Mouse (Mus musculus): Measurements from ENCODE around the gene Rgs16.

Rgs16 gene

GRCm38 (mm10) chr1:153721565-153722310, 18.4 kb upstream of the Rgs16 start:
- DNase-seq = no peak

GRCm38 (mm10) chr1:153723426-153723825, 16.7 kb upstream of the Rgs16 start:
- no peak for DNase-seq

GRCm38 (mm10) chr1:153726636-153727035, 13.5 kb upstream of the Rgs16 start:
- DNase-seq = no peak

- no peak for DNase-seq
Observed at GRCm38 (mm10) chr1:153729806-153730205, 10.3 kb upstream of the Rgs16 start.

- DNase-seq = peak in 1 of 2 experiments; percentile 39
Observed at GRCm38 (mm10) chr1:153730671-153731070, 9.5 kb upstream of the Rgs16 start.

GRCm38 (mm10) chr1:153733181-153733580, 7.0 kb upstream of the Rgs16 start:
- DNase-seq = peak; percentile 65 to 68

GRCm38 (mm10) chr1:153734866-153735265, 5.3 kb upstream of the Rgs16 start:
- no peak for DNase-seq

- DNase-seq = no peak
Observed at GRCm38 (mm10) chr1:153736096-153736495, 4.1 kb upstream of the Rgs16 start.

- DNase-seq = no peak
Observed at GRCm38 (mm10) chr1:153737101-153738085, 2.8 kb upstream of the Rgs16 start.

- DNase-seq = no peak
Observed at GRCm38 (mm10) chr1:153739437-153740015, 623 bp upstream of the Rgs16 start.

GRCm38 (mm10) chr1:153740775-153741400, 739 bp downstream of the Rgs16 start:
- DNase-seq = no peak

- no peak for DNase-seq
Observed at GRCm38 (mm10) chr1:153741551-153742316, 1.6 kb downstream of the Rgs16 start.

- DNase-seq = peak; percentile 90 to 95
Observed at GRCm38 (mm10) chr1:153742374-153743155, 2.4 kb downstream of the Rgs16 start.

- no peak for DNase-seq
Observed at GRCm38 (mm10) chr1:153746119-153746670, 6.0 kb downstream of the Rgs16 start.

GRCm38 (mm10) chr1:153746728-153747127, 6.6 kb downstream of the Rgs16 start:
- peak; percentile 89 to 91 for DNase-seq

- DNase-seq = no peak
Observed at GRCm38 (mm10) chr1:153747861-153748530, 7.8 kb downstream of the Rgs16 start.

- peak; percentile 72 to 75 for DNase-seq
Observed at GRCm38 (mm10) chr1:153748549-153748948, 8.4 kb downstream of the Rgs16 start.

- peak; percentile 86 to 87 for DNase-seq
Observed at GRCm38 (mm10) chr1:153749211-153749801, 9.2 kb downstream of the Rgs16 start, which contains the start of gene Rnasel. Rnasel (plus strand) TSS chr1:153749426.

- no peak for DNase-seq
Observed at GRCm38 (mm10) chr1:153750054-153750453, 9.9 kb downstream of the Rgs16 start.
